Mouse (Mus musculus): ENCODE measurements around the gene Ank. TPM values are rescaled to one million over a fixed set of nuclear protein-coding genes. Genes with fewer than 3 reads are reported as not detected.

Gene Ank
- polyA plus RNA-seq, 1 experiment from 2014 or later = 10.3 TPM

GRCm38 (mm10) chr15:27535681-27536080 is 69.2 kb downstream of the Ank start:
- no peak for ATAC-seq (ENCODE audit: low FRiP score)
- no peaks in the 10 kb centered on the region for H3K4me1 ChIP-seq
- H3K9me3 ChIP-seq = no peaks in the 10 kb centered on the region
- WGBS = 87% methylated on average over 4 of the region's 4 CpGs
- H3K4me2 ChIP-seq = no peak overlapping the region
- no peaks in the 10 kb centered on the region for H3K36me3 ChIP-seq (replicated peaks)
- no peak overlapping the region for H3K4me3 ChIP-seq (replicated peaks)
- no peaks in the 10 kb centered on the region for H3K27me3 ChIP-seq
- H3K9ac ChIP-seq = no peak overlapping the region
- H3K27ac ChIP-seq = no peak overlapping the region

GRCm38 (mm10) chr15:27536186-27536585 is 69.7 kb downstream of the Ank start:
- Histone ChIP-seq H3K27ac (no peak overlapping the region), H3K4me1 (no peaks in the 10 kb centered on the region), H3K4me2 (no peak overlapping the region), H3K9me3 (no peaks in the 10 kb centered on the region), H3K36me3 (replicated peaks) (no peaks in the 10 kb centered on the region), H3K27me3 (no peaks in the 10 kb centered on the region), H3K9ac (no peak overlapping the region), H3K4me3 (replicated peaks) (no peak overlapping the region)
- 98% methylated on average over 7 of the region's 7 CpGs for WGBS
- ATAC-seq (ENCODE audit: low FRiP score) = no peak

GRCm38 (mm10) chr15:27536771-27537170 is 70.3 kb downstream of the Ank start:
- Histone ChIP-seq H3K9me3 (no peaks in the 10 kb centered on the region), H3K4me3 (replicated peaks) (no peak overlapping the region), H3K9ac (no peak overlapping the region), H3K27me3 (no peaks in the 10 kb centered on the region), H3K4me2 (no peak overlapping the region), H3K27ac (no peak overlapping the region), H3K36me3 (replicated peaks) (no peaks in the 10 kb centered on the region), H3K4me1 (no peaks in the 10 kb centered on the region)
- ATAC-seq (ENCODE audit: low FRiP score) = no peak
- 65% methylated on average over 5 of the region's 5 CpGs for WGBS

GRCm38 (mm10) chr15:27537519-27538223 is 71.2 kb downstream of the Ank start:
- 77% methylated on average over 4 of the region's 4 CpGs for WGBS
- Histone ChIP-seq H3K4me3 (replicated peaks) (no peak overlapping the region), H3K4me2 (no peak overlapping the region), H3K4me1 (no peaks in the 10 kb centered on the region), H3K27me3 (no peaks in the 10 kb centered on the region), H3K36me3 (replicated peaks) (no peaks in the 10 kb centered on the region), H3K9ac (no peak overlapping the region), H3K27ac (no peak overlapping the region), H3K9me3 (no peaks in the 10 kb centered on the region)
- ATAC-seq (ENCODE audit: low FRiP score) = no peak

- H3K4me1 ChIP-seq = no peaks in the 10 kb centered on the region
- no peaks in the 10 kb centered on the region for H3K9me3 ChIP-seq
- H3K9ac ChIP-seq = no peak overlapping the region
- ATAC-seq (ENCODE audit: low FRiP score) = no peak
- H3K4me2 ChIP-seq = no peak overlapping the region
- H3K4me3 ChIP-seq (replicated peaks) = no peak overlapping the region
- WGBS = 89% methylated on average over 9 of the region's 9 CpGs
- H3K36me3 ChIP-seq (replicated peaks) = no peaks in the 10 kb centered on the region
- H3K27ac ChIP-seq = no peak overlapping the region
- H3K27me3 ChIP-seq = no peaks in the 10 kb centered on the region
These were observed 73.3 kb downstream of the Ank start for GRCm38 (mm10) chr15:27539745-27540144.

GRCm38 (mm10) chr15:27545203-27545602 is 78.7 kb downstream of the Ank start:
- no peaks in the 10 kb centered on the region; the same call in 1 of the 2 replicates for H3K4me1 ChIP-seq
- WGBS = 78% methylated on average over 10 of the region's 10 CpGs
- no peaks in the 10 kb centered on the region for H3K9me3 ChIP-seq
- no peak for ATAC-seq (ENCODE audit: low FRiP score)
- no peak overlapping the region for H3K4me2 ChIP-seq
- no peaks in the 10 kb centered on the region for H3K27me3 ChIP-seq
- no peak overlapping the region for H3K27ac ChIP-seq
- H3K9ac ChIP-seq = no peak overlapping the region
- 0 out of 2 replicates have a peak, but pooled peaks cover 3% of the 10 kb centered on the region for H3K36me3 ChIP-seq (replicated peaks)
- no peak overlapping the region for H3K4me3 ChIP-seq (replicated peaks)

- no peaks in the 10 kb centered on the region; the same call in 1 of the 2 replicates for H3K4me1 ChIP-seq
- no peaks in the 10 kb centered on the region for H3K9me3 ChIP-seq
- 0 out of 2 replicates have a peak, but pooled peaks cover 3% of the 10 kb centered on the region for H3K36me3 ChIP-seq (replicated peaks)
- H3K4me2 ChIP-seq = no peak overlapping the region
- no peak overlapping the region for H3K9ac ChIP-seq
- WGBS = 93% methylated on average over 6 of the region's 6 CpGs
- no peaks in the 10 kb centered on the region for H3K27me3 ChIP-seq
- no peak overlapping the region for H3K27ac ChIP-seq
- ATAC-seq (ENCODE audit: low FRiP score) = no peak
- no peak overlapping the region for H3K4me3 ChIP-seq (replicated peaks)
These were observed 81.6 kb downstream of the Ank start for GRCm38 (mm10) chr15:27548110-27548509.

GRCm38 (mm10) chr15:27549071-27549470 is 82.6 kb downstream of the Ank start:
- H3K27ac ChIP-seq = no peak overlapping the region
- H3K36me3 ChIP-seq (replicated peaks) = 0 out of 2 replicates have a peak, but pooled peaks cover 3% of the 10 kb centered on the region
- H3K4me3 ChIP-seq (replicated peaks) = no peak overlapping the region
- H3K27me3 ChIP-seq = no peaks in the 10 kb centered on the region
- no peaks in the 10 kb centered on the region; the same call in 1 of the 2 replicates for H3K4me1 ChIP-seq
- no peak overlapping the region for H3K4me2 ChIP-seq
- no peak overlapping the region for H3K9ac ChIP-seq
- no peaks in the 10 kb centered on the region for H3K9me3 ChIP-seq
- 88% methylated on average over 10 of the region's 10 CpGs for WGBS
- ATAC-seq (ENCODE audit: low FRiP score) = no peak

GRCm38 (mm10) chr15:27549878-27550277 is 83.4 kb downstream of the Ank start:
- Histone ChIP-seq H3K9ac (no peak overlapping the region), H3K4me1 (no peaks in the 10 kb centered on the region; the same call in 1 of the 2 replicates), H3K4me3 (replicated peaks) (no peak overlapping the region), H3K4me2 (no peak overlapping the region), H3K27me3 (no peaks in the 10 kb centered on the region), H3K36me3 (replicated peaks) (0 out of 2 replicates have a peak, but pooled peaks cover 3% of the 10 kb centered on the region), H3K27ac (no peak overlapping the region), H3K9me3 (no peaks in the 10 kb centered on the region)
- ATAC-seq (ENCODE audit: low FRiP score) = no peak
- WGBS = 79% methylated on average over 7 of the region's 7 CpGs

- 79% methylated on average over 9 of the region's 9 CpGs for WGBS
- ATAC-seq (ENCODE audit: low FRiP score) = no peak
These were observed 84.0 kb downstream of the Ank start for GRCm38 (mm10) chr15:27550358-27550992.

GRCm38 (mm10) chr15:27551117-27552114 is 84.9 kb downstream of the Ank start:
- H3K4me1 ChIP-seq = no peaks in the 10 kb centered on the region; the same call in 1 of the 2 replicates
- ATAC-seq (ENCODE audit: low FRiP score) = no peak
- whole genome bisulfite sequencing = 88% methylated on average over 19 of the region's 19 CpGs
- no peaks in the 10 kb centered on the region for H3K27me3 ChIP-seq
- H3K4me3 ChIP-seq (replicated peaks) = no peak overlapping the region
- no peak overlapping the region for H3K9ac ChIP-seq
- H3K27ac ChIP-seq = no peak overlapping the region
- peaks cover 3% of the 10 kb centered on the region; the same call in 1 of the 2 replicates for H3K36me3 ChIP-seq (replicated peaks)
- H3K9me3 ChIP-seq = no peaks in the 10 kb centered on the region
- no peak overlapping the region for H3K4me2 ChIP-seq

More at GRCm38 (mm10) chr15:27550358-27550992, 84.0 kb downstream of the Ank start:
- Histone ChIP-seq H3K4me1 (no peaks in the 10 kb centered on the region; the same call in 1 of the 2 replicates), H3K27me3 (no peaks in the 10 kb centered on the region), H3K36me3 (replicated peaks) (0 out of 2 replicates have a peak, but pooled peaks cover 3% of the 10 kb centered on the region), H3K9me3 (no peaks in the 10 kb centered on the region), H3K27ac (no peak overlapping the region), H3K9ac (no peak overlapping the region), H3K4me2 (no peak overlapping the region), H3K4me3 (replicated peaks) (no peak overlapping the region)
